Mouse (Mus musculus): ENCODE measurements around the gene Fut2.

- TF ChIP-seq CTCF (IDR thresholded peaks at IDR 0.05; ENCODE audit: low read depth) (no peak), EP300 (IDR thresholded peaks at IDR 0.05; ENCODE audit: low read depth) (no peak)
These were observed 34.3 kb upstream of the Fut2 start for GRCm38 (mm10) chr7:45700301-45701015.

All from liver, postnatal 0 days (tissue).